Mouse (Mus musculus) bone marrow macrophage, adult 2 months (primary cell): Measurements from ENCODE around the gene Camk1d.

Source experiments
- CTCF ChIP-seq: IDR thresholded peaks from 2 replicates; pipeline ENCODE4 v1.5.1; 2012; ENCODE audit warnings: low read depth, mild to moderate bottlenecking, low read length, moderate library complexity
- POLR2A ChIP-seq: IDR thresholded peaks from 2 replicates; pipeline ENCODE4 v1.6.1; 2012; ENCODE audit warnings: mild to moderate bottlenecking, low read depth, low read length, borderline replicate concordance

- TF ChIP-seq CTCF (no peak), POLR2A (no peak)
These were observed 17.7 kb upstream of the Camk1d start for GRCm38 (mm10) chr2:5732047-5732446.
